Mouse (Mus musculus) liver, embryonic 14.5 days (tissue): ENCODE data around the gene Ankrd52. TPM values are rescaled to one million over a fixed set of nuclear protein-coding genes. Genes with fewer than 3 reads are reported as not detected.

ENCODE experiments used
- ATAC-seq: fragments of 200-750 bp; cut with Nextera tagmentation; 2 replicates; pipeline ENCODE4 v1.8.0; 2017; ENCODE audit warnings: moderate number of reproducible peaks, mild to moderate bottlenecking, moderate library complexity; ENCODE audit not compliant: insufficient read depth
- DNase-seq, 3 experiments: peaks; one replicate each; pipeline ENCODE4 v3.0.0-alpha.2; 2012 to 2013; ENCODE audit warnings: low read depth in 3 of 3, low spot score in 3 of 3
- H3K27ac ChIP-seq: fragments of 300-500 bp; sonication (generic); 2 replicates; pipeline ENCODE4 v1.5.1; 2014; ENCODE audit warnings: moderate library complexity, mild to moderate bottlenecking, control low read depth, inconsistent platforms
- H3K27me3 ChIP-seq: fragments of 300-500 bp; sonication (generic); 2 replicates; pipeline ENCODE4 v1.6.1; 2014; ENCODE audit warnings: mild to moderate bottlenecking, low read length, moderate library complexity; ENCODE audit not compliant: control insufficient read depth, insufficient read depth
- H3K36me3 ChIP-seq: fragments of 300-500 bp; sonication (generic); replicated peaks from 2 replicates; pipeline ENCODE4 v1.6.1; 2014; ENCODE audit warnings: low read depth; ENCODE audit not compliant: control insufficient read depth, insufficient read depth
- H3K4me1 ChIP-seq, 2 experiments: fragments of 200-500 bp in 1 of 2; fragments of 300-500 bp in 1 of 2; sonication (generic) in 1 of 2; replicated peaks; 2 replicates each; pipeline ENCODE4 v1.6.1; 2012 to 2014; ENCODE audit warnings: antibody characterized with exemption in 1 of 2, inconsistent platforms in 1 of 2, low read length in 1 of 2; ENCODE audit not compliant: control insufficient read depth in 2 of 2, insufficient read depth in 2 of 2
- H3K4me2 ChIP-seq: fragments of 300-500 bp; sonication (generic); 2 replicates; pipeline ENCODE4 v1.6.1; 2014; ENCODE audit warnings: low read depth, mild to moderate bottlenecking, control low read depth, moderate library complexity
- H3K4me3 ChIP-seq, 2 experiments: fragments of 200-500 bp in 1 of 2; fragments of 300-500 bp in 1 of 2; sonication (generic) in 1 of 2; 2 replicates each; pipeline ENCODE4 v1.5.1; 2012 to 2014; ENCODE audit warnings: low read depth in 2 of 2, low read length in 2 of 2, mild to moderate bottlenecking in 2 of 2, control low read depth in 1 of 2, inconsistent platforms in 1 of 2, moderate library complexity in 1 of 2; ENCODE audit not compliant: insufficient read depth in 1 of 2
- H3K9ac ChIP-seq: fragments of 300-500 bp; sonication (generic); replicated peaks from 2 replicates; pipeline ENCODE4 v1.6.1; 2014; ENCODE audit warnings: mild to moderate bottlenecking, control low read depth, moderate library complexity
- H3K9me3 ChIP-seq: fragments of 300-500 bp; sonication (generic); 2 replicates; pipeline ENCODE4 v1.6.1; 2016; ENCODE audit warnings: low read length, mixed read lengths; ENCODE audit not compliant: control insufficient read depth
- CTCF ChIP-seq: IDR thresholded peaks from 2 replicates; pipeline ENCODE4 v1.5.1; 2016; ENCODE audit warnings: antibody characterized with exemption, low read depth, control low read depth
- EP300 ChIP-seq: IDR thresholded peaks from 2 replicates; pipeline ENCODE4 v1.6.1; 2016; ENCODE audit warnings: antibody characterized with exemption, low read depth
- WGBS: fragments of 180-500 bp; shearing (Covaris S2); extraction: QIAGEN DNeasy Blood & Tissue Kit; methylation state at CpG from one replicate; pipeline ENCODE4 v1.1.7; 2014; ENCODE audit not compliant: insufficient replicate concordance; 5-methylcytosine and 5-hydroxymethylcytosine counted together
- polyA plus RNA-seq, 2 experiments: library from polyadenylated mRNA; depleted of rRNA in 1 of 2; stranded (reverse) in 1 of 2; unstranded in 1 of 2; fragments of >200 nt; fragmentation: Nextera tagmentation in 1 of 2; extraction: Ambion mirVana in 1 of 2; gene quantifications; 2 replicates each; pipeline versions ENCODE4 v1.2.1 to v1.2.3; 2012 to 2014

Gene Ankrd52
- polyA plus RNA-seq, 2 experiments = 4.3 to 7.4 TPM

- DNase-seq (no peak), ATAC-seq (no peak)
- H3K36me3 ChIP-seq = peaks cover 68% of the 10 kb centered on the region
- WGBS = 83% methylated on average over 6 of the region's 6 CpGs
- H3K4me3 ChIP-seq = no peak overlapping the region
- H3K9me3 ChIP-seq = no peaks in the 10 kb centered on the region
- H3K4me1 ChIP-seq = no peaks in the 10 kb centered on the region
- H3K9ac ChIP-seq = no peak overlapping the region
- H3K27ac ChIP-seq = no peak overlapping the region
- TF ChIP-seq CTCF (no peak), EP300 (no peak)
- no peak overlapping the region for H3K4me2 ChIP-seq
- H3K27me3 ChIP-seq = no peaks in the 10 kb centered on the region
Observed at GRCm38 (mm10) chr10:128361836-128362235, 15.1 kb upstream of the Ankrd52 start.

- DNase-seq = no peak
- H3K4me2 ChIP-seq = no peak overlapping the region
- no peaks in the 10 kb centered on the region for H3K27me3 ChIP-seq
- H3K4me3 ChIP-seq = no peak overlapping the region
- H3K36me3 ChIP-seq = peaks cover 64% of the 10 kb centered on the region
- TF ChIP-seq EP300 (no peak), CTCF (peak; percentile 57; the same call in 1 of the 2 replicates)
- no peak overlapping the region for H3K27ac ChIP-seq
- no peaks in the 10 kb centered on the region for H3K4me1 ChIP-seq
- H3K9me3 ChIP-seq = no peaks in the 10 kb centered on the region
- 46% methylated on average over 3 of the region's 3 CpGs for WGBS
- no peak for ATAC-seq
- no peak overlapping the region for H3K9ac ChIP-seq
Observed at GRCm38 (mm10) chr10:128362568-128362967, 14.3 kb upstream of the Ankrd52 start.

GRCm38 (mm10) chr10:128367899-128368401 is 9.0 kb upstream of the Ankrd52 start:
- ATAC-seq = no peak
- WGBS = 22% methylated on average over 19 of the region's 19 CpGs
- TF ChIP-seq EP300 (no peak), CTCF (no peak)

GRCm38 (mm10) chr10:128368402-128369217 is 8.3 kb upstream of the Ankrd52 start, which contains the start of gene Coq10a:
TSS of gene Coq10a (minus strand) at chr10:128368997.
- Histone ChIP-seq H3K9me3 (no peaks in the 10 kb centered on the region), H3K4me3 (peak within 1 kb of the TSS; percentile 80 to 85), H3K36me3 (peaks cover 9% of the 10 kb centered on the region), H3K9ac (peak within 1 kb of the TSS; percentile 88), H3K4me1 (peaks cover 14 to 20% of the 10 kb centered on the region in 2 experiments), H3K4me2 (peak within 1 kb of the TSS; percentile 98), H3K27ac (peak within 1 kb of the TSS; percentile 88), H3K27me3 (no peaks in the 10 kb centered on the region)
- peak; percentile 87 for ATAC-seq
- TF ChIP-seq EP300 = no peak
- TF ChIP-seq CTCF = no peak
- under 1% methylated on average over 87 of the region's 87 CpGs for WGBS
- DNase-seq = peak; percentile 64 to 78 (median 70)

More at GRCm38 (mm10) chr10:128367899-128368401, 9.0 kb upstream of the Ankrd52 start:
- no peak for DNase-seq
- Histone ChIP-seq H3K4me3 (peak overlapping the region; percentile 80 to 85), H3K9ac (peak overlapping the region; percentile 88), H3K27ac (peak overlapping the region; percentile 88; the same call in 1 of the 2 replicates), H3K27me3 (no peaks in the 10 kb centered on the region), H3K36me3 (peaks cover 16% of the 10 kb centered on the region), H3K4me1 (peaks cover 13 to 14% of the 10 kb centered on the region in 2 experiments), H3K4me2 (peak overlapping the region; percentile 98), H3K9me3 (no peaks in the 10 kb centered on the region)

- H3K9ac ChIP-seq = peak overlapping the region; percentile 88
- H3K4me1 ChIP-seq = peaks cover 14 to 20% of the 10 kb centered on the region in 2 experiments
- H3K27ac ChIP-seq = peak overlapping the region; percentile 88
- peak overlapping the region; percentile 98 for H3K4me2 ChIP-seq
- ATAC-seq (no peak), DNase-seq (no peak)
- peaks cover 8% of the 10 kb centered on the region for H3K36me3 ChIP-seq
- H3K9me3 ChIP-seq = no peaks in the 10 kb centered on the region
- no peaks in the 10 kb centered on the region for H3K27me3 ChIP-seq
- WGBS = 3% methylated on average over 9 of the region's 9 CpGs
- TF ChIP-seq EP300 = no peak
- peak overlapping the region; percentile 80 to 85 for H3K4me3 ChIP-seq
Observed at GRCm38 (mm10) chr10:128369218-128369543, 7.7 kb upstream of the Ankrd52 start.
